ENCODE assay signal across 31 mouse cellular contexts in the genomic region with DNA sequence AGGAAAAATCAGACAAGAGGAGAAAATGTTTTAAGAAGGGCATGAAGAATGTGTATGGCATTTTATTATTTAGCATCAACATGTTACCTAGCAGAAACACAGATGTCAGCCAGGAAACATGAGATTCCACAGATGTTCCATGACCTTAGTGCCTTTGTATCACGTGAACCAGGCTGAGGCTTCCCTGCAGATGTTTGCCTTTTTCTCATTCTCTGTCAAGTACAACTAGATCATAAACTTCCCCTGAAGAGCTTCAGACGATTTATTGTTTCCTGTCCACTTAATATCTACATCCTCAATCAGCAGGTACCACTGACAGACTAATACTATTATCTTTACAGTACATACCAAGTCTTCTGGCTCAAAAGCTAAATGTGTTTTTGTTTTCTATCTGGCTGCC.
DNase-seq lines count a peak whose midpoint lies in the region; ATAC-seq lines count a peak whose summit lies in the region.
"Had no signal": no experiment of that assay in that cellular context is flagged by ENCODE, and none has a peak within 500 bp of the region (broad histone marks: within the 10 kb centered on the region; RNA-seq: fewer than 3 reads in every experiment).

No protein-coding gene starts in this region.

- no peak for DNase-seq in kidney, adult 9 months
- DNase-seq in neural tube, embryonic 10.5 days (ENCODE audit: extremely low spot score, low spot score), result peak; percentile 17
- peak; percentile 18 for DNase-seq in hindlimb bud, embryonic 11.5 days (ENCODE audit: extremely low spot score, low read depth, low spot score)
- no peak for DNase-seq in thymus, postnatal 10 days (ENCODE audit: low spot score in 2 of 2)
- DNase-seq: adrenal gland, postnatal 14 days; cerebellum, adult 11 months; cerebellum, adult 9-11 months; forebrain, postnatal 0 days; gastrocnemius, postnatal 10 days; heart, postnatal 14 days; kidney, postnatal 10 days; liver, postnatal 0 days; right cerebral cortex, postnatal 4 days; thymus, adult 18-20 months; thymus, postnatal 4 days had no signal

- H3K9ac ChIP-seq in kidney, embryonic 15.5 days, result no peak overlapping the region
- H3K9ac ChIP-seq in neural tube, embryonic 15.5 days (replicated peaks), result no peak overlapping the region
- no peak overlapping the region for H3K9ac ChIP-seq in midbrain, embryonic 15.5 days
- H3K9ac ChIP-seq: embryonic facial prominence, embryonic 15.5 days; forebrain, embryonic 12.5 days; forebrain, postnatal 0 days; hindbrain, embryonic 15.5 days; limb, embryonic 12.5 days; liver, embryonic 12.5 days; liver, postnatal 0 days; neural tube, embryonic 12.5 days had no signal

- H3K36me3 ChIP-seq in kidney, embryonic 15.5 days, result no peaks in the 10 kb centered on the region
- H3K36me3 ChIP-seq in neural tube, embryonic 15.5 days, result no peaks in the 10 kb centered on the region
- no peaks in the 10 kb centered on the region for H3K36me3 ChIP-seq in midbrain, embryonic 15.5 days (replicated peaks)
- H3K36me3 ChIP-seq: embryonic facial prominence, embryonic 15.5 days; forebrain, embryonic 12.5 days; hindbrain, embryonic 10.5 days; hindbrain, embryonic 15.5 days; limb, embryonic 12.5 days; liver, embryonic 12.5 days; midbrain, embryonic 10.5 days; neural tube, embryonic 12.5 days had no signal

- WGBS in kidney, embryonic 15.5 days, result 16% methylated on average over 2 of the region's 2 CpGs
- 61% methylated on average over 2 of the region's 2 CpGs for WGBS in neural tube, embryonic 15.5 days
- 66% methylated on average over 2 of the region's 2 CpGs for WGBS in midbrain, embryonic 15.5 days

- no peak overlapping the region for H3K4me3 ChIP-seq in kidney, embryonic 15.5 days (replicated peaks)
- H3K4me3 ChIP-seq in neural tube, embryonic 15.5 days (replicated peaks), result no peak overlapping the region
- no peak overlapping the region for H3K4me3 ChIP-seq in midbrain, embryonic 15.5 days
- H3K4me3 ChIP-seq: embryonic facial prominence, embryonic 15.5 days; forebrain, embryonic 12.5 days; hindbrain, embryonic 10.5 days; hindbrain, embryonic 15.5 days; limb, embryonic 12.5 days; liver, embryonic 12.5 days; midbrain, embryonic 10.5 days; neural tube, embryonic 12.5 days had no signal

- no peak overlapping the region for H3K4me2 ChIP-seq in kidney, embryonic 15.5 days
- H3K4me2 ChIP-seq in neural tube, embryonic 15.5 days, result no peak overlapping the region
- no peak overlapping the region for H3K4me2 ChIP-seq in midbrain, embryonic 15.5 days
- H3K4me2 ChIP-seq: embryonic facial prominence, embryonic 15.5 days; forebrain, embryonic 12.5 days; hindbrain, embryonic 15.5 days; limb, embryonic 12.5 days; liver, embryonic 12.5 days; neural tube, embryonic 12.5 days had no signal

- H3K27me3 ChIP-seq in kidney, embryonic 15.5 days, result no peaks in the 10 kb centered on the region
- H3K27me3 ChIP-seq in neural tube, embryonic 15.5 days (replicated peaks), result no peaks in the 10 kb centered on the region
- H3K27me3 ChIP-seq in midbrain, embryonic 15.5 days (replicated peaks), result no peaks in the 10 kb centered on the region
- H3K27me3 ChIP-seq: embryonic facial prominence, embryonic 15.5 days; forebrain, embryonic 12.5 days; hindbrain, embryonic 15.5 days; limb, embryonic 12.5 days; liver, embryonic 12.5 days; neural tube, embryonic 12.5 days had no signal

- no peaks in the 10 kb centered on the region for H3K9me3 ChIP-seq in kidney, embryonic 15.5 days (replicated peaks)
- no peaks in the 10 kb centered on the region for H3K9me3 ChIP-seq in neural tube, embryonic 15.5 days (replicated peaks)
- no peaks in the 10 kb centered on the region for H3K9me3 ChIP-seq in midbrain, embryonic 15.5 days
- H3K9me3 ChIP-seq: embryonic facial prominence, embryonic 15.5 days; forebrain, embryonic 12.5 days; hindbrain, embryonic 10.5 days; hindbrain, embryonic 15.5 days; limb, embryonic 12.5 days; liver, embryonic 12.5 days; midbrain, embryonic 10.5 days; neural tube, embryonic 12.5 days had no signal

- H3K27ac ChIP-seq in kidney, embryonic 15.5 days, result no peak overlapping the region
- no peak overlapping the region for H3K27ac ChIP-seq in neural tube, embryonic 15.5 days (replicated peaks)
- no peak overlapping the region for H3K27ac ChIP-seq in midbrain, embryonic 15.5 days
- H3K27ac ChIP-seq: embryonic facial prominence, embryonic 15.5 days; forebrain, embryonic 12.5 days; hindbrain, embryonic 10.5 days; hindbrain, embryonic 15.5 days; limb, embryonic 12.5 days; liver, embryonic 12.5 days; macrophage; midbrain, embryonic 10.5 days; neural tube, embryonic 12.5 days; stomach, postnatal 0 days had no signal

- H3K4me1 ChIP-seq in kidney, embryonic 15.5 days, result 0 out of 2 replicates have a peak, but pooled peaks cover 4% of the 10 kb centered on the region
- H3K4me1 ChIP-seq in neural tube, embryonic 15.5 days, result no peaks in the 10 kb centered on the region
- 0 out of 2 replicates have a peak, but pooled peaks cover 4% of the 10 kb centered on the region for H3K4me1 ChIP-seq in midbrain, embryonic 15.5 days
- H3K4me1 ChIP-seq: embryonic facial prominence, embryonic 15.5 days; forebrain, embryonic 12.5 days; hindbrain, embryonic 10.5 days; hindbrain, embryonic 15.5 days; liver, embryonic 12.5 days; midbrain, embryonic 10.5 days; neural tube, embryonic 12.5 days had no signal

- ATAC-seq in kidney, embryonic 15.5 days (replicated peaks; ENCODE audit: low FRiP score), result peak; percentile 54; the same call in 1 of the 2 replicates
- ATAC-seq in neural tube, embryonic 15.5 days (ENCODE audit: low FRiP score), result no peak
- no peak for ATAC-seq in midbrain, embryonic 15.5 days (replicated peaks)
- ATAC-seq: CD4-positive, CD25-positive, alpha-beta regulatory T cell, adult 4 months; forebrain, postnatal 0 days; liver, embryonic 12.5 days; liver, postnatal 0 days; lung, postnatal 0 days; midbrain, embryonic 16.5 days had no signal

Comparison
In these comparisons a context has a peak if more than half of its experiments do, and no peak if none do; other contexts are left out.
1. DNase-seq: peak in neural tube, embryonic 10.5 days (single experiment) and hindlimb bud, embryonic 11.5 days (single experiment); none in kidney, adult 9 months (single experiment) and thymus, postnatal 10 days (0 of 2).